Mouse (Mus musculus) ovary, adult 2 months (tissue): ENCODE results near the gene Grn. TPM values are rescaled to one million over a fixed set of nuclear protein-coding genes. Genes with fewer than 3 reads are reported as not detected.

ENCODE experiments used
- polyA plus RNA-seq: library from polyadenylated mRNA; depleted of rRNA; stranded (reverse); fragments of >200 nt; gene quantifications from 2 replicates; pipeline ENCODE4 v1.2.3, GENCODE M21; 2012; rRNA removed

The Grn gene
- polyA plus RNA-seq = 283 and 344 TPM in 2 replicates

GRCm38 (mm10) chr11:102430121-102431017 lies at the start of gene Grn:
TSS of gene Grn (plus strand) at chr11:102430315.

DNA sequence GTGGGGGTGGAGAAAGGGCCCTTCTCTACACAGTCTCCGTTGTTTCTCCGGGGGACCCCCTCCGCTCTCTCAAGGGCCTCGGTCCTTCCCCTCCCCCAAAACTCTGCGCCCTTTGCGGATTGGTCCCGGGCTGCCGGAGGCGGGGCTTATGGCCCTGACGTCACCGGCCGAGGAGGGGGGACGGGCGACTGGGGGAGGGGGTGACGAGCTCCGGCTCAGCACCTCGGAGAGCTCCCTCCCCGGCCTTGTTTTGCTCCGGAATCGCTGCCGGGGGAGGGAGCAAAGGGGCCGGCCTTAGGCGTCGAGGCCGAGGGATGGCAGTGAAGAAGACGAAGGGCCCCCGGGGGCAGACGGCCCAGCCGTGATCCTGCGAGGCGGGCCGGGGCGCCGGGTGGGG lies 36.9 kb upstream of the Grn start, which contains the start of gene Rundc3a:
Rundc3a (plus strand) TSS at position 166 of the 397 bp plus-strand sequence.

GRCm38 (mm10) chr11:102407834-102408215 lies 22.3 kb upstream of the Grn start, which contains the start of gene Slc25a39:
TSS of gene Slc25a39 (minus strand) at chr11:102407946.

DNA sequence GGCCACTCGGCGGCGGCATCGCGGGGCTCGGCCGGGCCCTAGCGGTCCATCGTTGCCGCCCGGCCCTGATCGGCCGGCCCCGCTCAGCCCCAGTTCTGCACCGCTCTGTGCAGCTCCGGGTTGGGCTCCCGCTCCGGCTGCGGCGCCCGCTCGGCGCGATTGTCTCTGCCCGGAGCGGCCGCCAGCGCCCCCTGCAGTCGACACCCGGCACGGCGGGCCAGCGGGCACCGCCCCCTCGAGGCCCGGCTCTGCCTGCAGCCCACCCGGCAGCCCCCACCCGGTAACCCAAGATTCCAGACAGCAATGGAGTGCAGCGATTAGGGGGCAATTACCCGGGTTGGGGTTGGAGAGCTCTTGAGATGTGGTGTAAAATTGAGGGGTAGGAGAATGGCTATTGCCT lies 17.4 kb downstream of the Grn start, which contains the start of gene Fam171a2:
Fam171a2 (minus strand) TSS at position 186 of the 400 bp plus-strand sequence.

DNA sequence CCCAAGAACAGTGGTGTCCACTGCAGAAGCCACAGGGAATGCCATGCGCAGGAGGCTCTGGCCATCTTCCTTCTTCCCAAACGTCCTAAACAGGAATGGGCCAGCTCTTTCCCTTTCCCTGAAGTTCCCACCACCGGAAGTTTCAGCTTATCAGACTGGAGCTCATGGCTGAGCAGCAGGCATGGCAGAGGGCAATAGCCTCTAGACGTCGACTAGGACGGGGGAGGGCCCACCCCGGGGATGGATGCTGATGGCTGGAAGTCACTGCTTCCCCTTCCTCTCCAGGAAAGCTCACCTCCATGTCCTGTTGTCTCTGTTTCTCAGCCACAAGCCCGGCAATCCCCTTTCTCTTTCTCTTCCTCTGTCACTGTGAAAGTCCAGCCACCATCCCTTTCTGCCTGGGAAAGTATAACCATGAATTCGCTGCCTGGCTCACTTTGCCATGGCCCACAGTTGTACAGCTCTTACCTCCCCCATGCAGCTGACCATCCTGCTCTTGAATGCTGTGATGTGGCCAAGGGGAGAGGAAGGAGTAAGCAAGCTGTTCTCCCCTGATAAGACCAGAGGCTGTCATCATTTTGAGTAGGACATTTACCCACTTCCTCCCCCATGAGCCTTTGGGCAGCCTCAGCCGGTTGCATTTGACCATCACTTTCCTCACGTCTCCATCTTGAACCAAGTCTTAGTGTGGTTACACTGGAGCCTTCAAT lies 39.7 kb downstream of the Grn start, which contains the start of gene Itga2b:
Itga2b (minus strand) TSS at position 475 of the 710 bp plus-strand sequence.

Other genes starting within 250 kb of the Grn start
- gene Lsm12, start 245.0 kb upstream of the Grn start, polyA plus RNA-seq = 25.7 and 33.2 TPM in 2 replicates
- 169 and 171 TPM in 2 replicates for gene G6pc3, start 240.7 kb upstream of the Grn start, polyA plus RNA-seq
- gene Hdac5, start 200.1 kb upstream of the Grn start, polyA plus RNA-seq = 117 and 151 TPM in 2 replicates
- 6.4 and 10.6 TPM in 2 replicates for gene BC030867, start 181.4 kb upstream of the Grn start, polyA plus RNA-seq
- 0.37 and 0.42 TPM in 2 replicates for gene Asb16, start 161.6 kb upstream of the Grn start, polyA plus RNA-seq
- gene Tmub2, start 145.4 kb upstream of the Grn start, polyA plus RNA-seq = 60.5 and 74.0 TPM in 2 replicates
- 46.0 and 47.7 TPM in 2 replicates for gene Atxn7l3, start 133.7 kb upstream of the Grn start, polyA plus RNA-seq
- gene Ubtf, start 110.6 kb upstream of the Grn start, polyA plus RNA-seq = 35.3 and 42.8 TPM in 2 replicates
- 0.03 TPM in 1 of 2 replicates, not detected in the other for gene Slc4a1, start 64.1 kb upstream of the Grn start, polyA plus RNA-seq
- 4.5 and 5.9 TPM in 2 replicates for gene Rundc3a, start 36.9 kb upstream of the Grn start, polyA plus RNA-seq
- gene Slc25a39, start 22.4 kb upstream of the Grn start, polyA plus RNA-seq = 573 and 609 TPM in 2 replicates
- gene Fam171a2, start 17.4 kb downstream of the Grn start, polyA plus RNA-seq = 102 and 124 TPM in 2 replicates
- 11.2 and 16.0 TPM in 2 replicates for gene Itga2b, start 39.8 kb downstream of the Grn start, polyA plus RNA-seq
- gene Gpatch8, start 126.1 kb downstream of the Grn start, polyA plus RNA-seq = 16.1 and 25.7 TPM in 2 replicates
- gene Gm11627, start 149.1 kb downstream of the Grn start, polyA plus RNA-seq = 1.4 and 1.5 TPM in 2 replicates
- 87.2 and 118 TPM in 2 replicates for gene Fzd2, start 174.1 kb downstream of the Grn start, polyA plus RNA-seq
- gene Meioc, start 233.4 kb downstream of the Grn start, polyA plus RNA-seq = not detected in 2 replicates